Mouse (Mus musculus): ENCODE measurements around the gene Agtr1a.

- TF ChIP-seq POLR2A (IDR thresholded peaks at IDR 0.05; ENCODE audit: low read depth, low read length) = no peak
- TF ChIP-seq CTCF (IDR thresholded peaks at IDR 0.05; ENCODE audit: borderline replicate concordance, insufficient read depth, low read length) = no peak
These were observed 3.7 kb downstream of the Agtr1a start for GRCm38 (mm10) chr13:30339927-30340326.

All from embryonic fibroblast, embryonic 13.5 days (primary cell).